Mouse (Mus musculus): Measurements from ENCODE around the gene Ier5l. TPM values are rescaled to one million over a fixed set of nuclear protein-coding genes. Genes with fewer than 3 reads are reported as not detected.
A peak's percentile ranks its signal among the peaks of the same experiment; 100 is the strongest.

Ier5l gene
- total RNA-seq, 2 experiments from 2014 or later = 17.9 to 21.3 TPM

GRCm38 (mm10) chr2:30445312-30445711 lies 28.7 kb downstream of the Ier5l start:
- intact Hi-C loops (cut with DNase I) = no loop called here
- DNase-seq (ENCODE audit: low spot score in 2 of 2) = no peak

- intact Hi-C loops (cut with DNase I) = no loop called here
- no peak for DNase-seq (ENCODE audit: low spot score in 2 of 2)
These were observed 29.6 kb downstream of the Ier5l start for GRCm38 (mm10) chr2:30444450-30444849.

- intact Hi-C loops (cut with DNase I) = no loop called here
- DNase-seq (ENCODE audit: low spot score in 2 of 2) = no peak
These were observed 30.0 kb downstream of the Ier5l start for GRCm38 (mm10) chr2:30444006-30444405.

- intact Hi-C loops (cut with DNase I) = no loop called here
- no peak for DNase-seq (ENCODE audit: low spot score in 2 of 2)
These were observed 30.7 kb downstream of the Ier5l start for GRCm38 (mm10) chr2:30443281-30443680.

GRCm38 (mm10) chr2:30442498-30442890 lies 31.5 kb downstream of the Ier5l start:
- intact Hi-C loops (cut with DNase I) = no loop called here
- no peak for DNase-seq (ENCODE audit: low spot score in 2 of 2)

GRCm38 (mm10) chr2:30441518-30442497 lies 32.2 kb downstream of the Ier5l start:
- DNase-seq (ENCODE audit: low spot score in 2 of 2) = peak; percentile 67 to 70
- intact Hi-C loops (cut with DNase I) = loop anchor here (2.0 kb wide), 3 partner anchors 23 to 353 kb away; partner anchors contain the start of gene Ptpa

GRCm38 (mm10) chr2:30440701-30441517 lies 33.1 kb downstream of the Ier5l start:
- intact Hi-C loops (cut with DNase I) = loop anchor here (2.0 kb wide), 3 partner anchors 24 to 354 kb away; partner anchors contain the start of gene Ptpa
- DNase-seq (ENCODE audit: low spot score in 2 of 2) = peak; percentile 52 to 67

- intact Hi-C loops (cut with DNase I) = loop anchor here (2.0 kb wide), 3 partner anchors 23 to 355 kb away; partner anchors contain the start of gene Ptpa
- DNase-seq (ENCODE audit: low spot score in 2 of 2) = no peak
These were observed 33.8 kb downstream of the Ier5l start for GRCm38 (mm10) chr2:30440211-30440700.

- intact Hi-C loops (cut with DNase I) = loop anchor here (2.0 to 5.0 kb wide), 4 partner anchors 23 to 493 kb away; partner anchors contain the start of gene Ptpa
- DNase-seq (ENCODE audit: low spot score in 2 of 2) = no peak
These were observed 34.4 kb downstream of the Ier5l start for GRCm38 (mm10) chr2:30439631-30440030.

- intact Hi-C loops (cut with DNase I) = loop anchor here (5.0 kb wide), 1 partner anchor 495 kb away; no protein-coding TSS in a partner anchor
- DNase-seq (ENCODE audit: low spot score in 2 of 2) = no peak
These were observed 36.2 kb downstream of the Ier5l start for GRCm38 (mm10) chr2:30437791-30438190.

- no peak for DNase-seq (ENCODE audit: low spot score in 2 of 2)
- intact Hi-C loops (cut with DNase I) = loop anchor here (5.0 kb wide), 1 partner anchor 495 kb away; no protein-coding TSS in a partner anchor
These were observed 37.2 kb downstream of the Ier5l start for GRCm38 (mm10) chr2:30436809-30437208.

- DNase-seq (ENCODE audit: low spot score in 2 of 2) = no peak
- intact Hi-C loops (cut with DNase I) = loop anchor here (5.0 kb wide), 1 partner anchor 496 kb away; no protein-coding TSS in a partner anchor
These were observed 37.9 kb downstream of the Ier5l start for GRCm38 (mm10) chr2:30436156-30436545.

GRCm38 (mm10) chr2:30435326-30436155 lies 38.5 kb downstream of the Ier5l start:
- DNase-seq (ENCODE audit: low spot score in 2 of 2) = peak; percentile 70 to 71
- intact Hi-C loops (cut with DNase I) = loop anchor here (5.0 kb wide), 1 partner anchor 497 kb away; no protein-coding TSS in a partner anchor

GRCm38 (mm10) chr2:30429156-30429555 lies 44.9 kb downstream of the Ier5l start:
- no peak for DNase-seq (ENCODE audit: low spot score in 2 of 2)
- intact Hi-C loops (cut with DNase I) = no loop called here

Other genes with a start within 250 kb of the Ier5l start
- gene Lrrc8a, start 236.5 kb downstream of the Ier5l start, total RNA-seq (2021) = 10 to 100 TPM; 59.6 to 62.3 TPM
- 10 to 100 TPM in 1 of 2 experiments, 1 to 10 TPM in 1; 7.8 to 13.6 TPM for gene Gm28035, start 233.7 kb downstream of the Ier5l start, total RNA-seq (2021)
- gene Phyhd1, start 208.0 kb downstream of the Ier5l start, total RNA-seq (2021) = 10 to 100 TPM; 13.8 to 26.5 TPM
- gene Gm28038, start 193.2 kb downstream of the Ier5l start, total RNA-seq (2021) = not detected
- 10 to 100 TPM; 22.3 to 28.8 TPM for gene Dolk, start 187.9 kb downstream of the Ier5l start, total RNA-seq (2021)
- gene Nup188, start 187.8 kb downstream of the Ier5l start, total RNA-seq (2021) = 10 to 100 TPM; 17.7 to 26.0 TPM
- gene Sh3glb2, start 114.9 kb downstream of the Ier5l start, total RNA-seq (2021) = 100 to 1,000 TPM; 267 to 316 TPM
- 100 to 1,000 TPM; 106 to 124 TPM for gene Miga2, start 110.0 kb downstream of the Ier5l start, total RNA-seq (2021)
- gene Dolpp1, start 82.0 kb downstream of the Ier5l start, total RNA-seq (2021) = 10 to 100 TPM; 24.4 to 27.0 TPM
- 10 to 100 TPM; 46.3 to 54.5 TPM for gene Crat, start 58.4 kb downstream of the Ier5l start, total RNA-seq (2021)
- 100 to 1,000 TPM; 175 to 182 TPM for gene Ptpa, start 58.2 kb downstream of the Ier5l start, total RNA-seq (2021)
- 1 to 10 TPM; 3.9 to 8.0 TPM for gene Cstad, start 120.8 kb upstream of the Ier5l start, total RNA-seq (2021)

Measured in left cerebral cortex, postnatal 36 days (tissue).